Mouse (Mus musculus): ENCODE results near the gene Dop1a.

The Dop1a gene

DNA sequence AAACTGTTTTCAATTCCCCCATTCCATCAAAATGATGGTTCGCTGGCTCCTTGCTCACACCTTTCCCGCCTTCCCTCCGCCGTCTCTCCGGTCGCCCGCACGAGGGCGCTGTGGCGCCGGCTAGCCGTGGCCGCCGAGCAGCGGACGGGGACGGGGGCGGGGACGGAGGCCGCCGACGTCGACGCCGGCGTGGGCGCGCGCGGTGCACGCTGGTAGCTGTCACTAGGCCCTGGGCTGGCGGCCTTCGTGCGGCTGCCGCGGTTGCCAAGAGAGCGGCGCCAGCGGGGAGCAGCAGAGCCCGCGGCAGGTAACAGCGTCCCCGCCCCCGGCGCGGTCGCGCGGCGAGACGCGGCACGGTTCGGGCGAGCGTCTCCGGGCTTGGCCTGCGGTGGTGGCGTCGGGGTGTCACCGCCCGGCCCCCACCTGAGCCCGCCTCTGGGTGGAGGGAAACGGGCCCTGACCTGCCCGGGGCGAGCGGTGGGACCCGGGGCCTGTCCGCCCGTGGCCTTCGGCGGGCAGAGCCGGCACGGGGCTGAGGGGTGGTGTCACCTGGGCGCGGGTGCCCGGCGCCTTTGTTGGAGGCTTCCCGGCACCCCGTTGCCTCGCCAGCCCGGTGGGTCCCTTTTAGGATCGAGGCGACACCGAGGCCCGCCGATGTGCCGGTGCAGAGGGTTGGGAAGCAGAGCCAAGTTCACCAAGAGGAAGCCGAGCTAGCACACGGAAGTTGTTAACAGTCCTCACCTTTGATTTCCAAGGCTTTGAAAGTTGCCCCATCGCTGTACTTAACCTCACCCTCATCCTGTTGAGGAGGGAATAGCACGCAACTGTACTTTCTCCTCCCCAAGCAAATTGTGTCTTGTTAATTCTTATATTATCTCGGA, at the start of gene Dop1a:
TSS of gene Dop1a (plus strand) at position 165 of the 881 bp plus-strand sequence.
- DNase-seq (ENCODE audit: low spot score in 2 of 2), result peak; percentile 75 to 90

DNA sequence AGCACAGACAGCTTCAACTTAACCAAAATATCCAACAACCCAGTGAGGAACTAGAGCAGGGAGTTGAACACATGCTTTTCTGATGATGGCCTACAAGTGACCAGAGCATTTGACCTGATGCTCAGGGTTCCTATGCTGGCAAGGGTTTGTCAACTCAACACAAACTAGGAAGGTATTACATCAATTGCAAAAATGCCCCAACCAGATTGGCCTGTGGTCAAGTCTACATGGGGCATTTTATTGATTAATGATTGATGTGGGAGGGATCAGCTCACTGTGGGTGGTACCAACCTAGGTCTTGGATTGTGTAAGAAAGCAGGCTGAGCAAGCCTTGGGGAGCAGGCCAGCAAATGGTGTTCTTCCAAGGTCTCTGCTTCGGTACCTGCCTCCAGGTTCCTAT, 49.0 kb upstream of the Dop1a start:
- DNase-seq (ENCODE audit: low spot score in 2 of 2), result no peak

DNA sequence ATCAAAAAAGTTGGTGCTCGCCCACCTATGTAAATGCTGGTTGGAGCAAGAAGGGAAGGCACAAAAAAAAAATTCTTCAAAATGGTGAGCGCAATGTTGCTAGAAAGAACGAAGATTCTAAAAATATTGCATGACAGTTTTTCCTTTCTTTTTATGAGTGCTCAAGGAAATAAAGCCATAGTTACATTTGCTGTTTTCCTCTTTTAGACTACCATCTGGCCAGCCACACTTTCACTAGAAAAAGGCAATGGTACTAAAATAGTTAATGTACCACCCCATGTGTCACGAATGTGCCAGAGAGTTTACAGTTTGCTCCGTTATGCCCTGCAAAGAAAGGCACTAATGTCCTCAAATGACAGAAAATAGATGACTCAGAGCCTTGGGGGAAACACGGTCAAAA, 47.6 kb upstream of the Dop1a start:
- DNase-seq (ENCODE audit: low spot score in 2 of 2), result no peak

DNA sequence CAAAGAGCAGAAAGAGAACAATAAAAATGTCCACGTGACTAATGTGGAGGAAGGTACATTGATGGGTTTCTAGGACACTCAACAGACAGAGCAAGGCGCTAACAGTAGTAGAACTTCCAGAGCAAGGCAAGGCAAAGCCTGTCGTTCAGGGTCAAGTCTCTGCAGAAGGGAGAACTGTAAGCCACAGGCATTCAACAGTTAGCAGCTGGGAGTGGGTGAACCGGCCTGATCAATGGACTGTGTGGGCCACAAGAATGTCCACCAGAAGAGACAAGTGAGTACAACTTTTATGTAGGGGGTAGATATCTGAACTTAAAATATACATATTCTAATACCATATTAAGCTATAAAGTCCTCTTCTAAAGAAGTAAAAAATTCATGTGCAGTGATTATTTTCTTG, 43.6 kb upstream of the Dop1a start:
- DNase-seq (ENCODE audit: low spot score in 2 of 2), result no peak

DNA sequence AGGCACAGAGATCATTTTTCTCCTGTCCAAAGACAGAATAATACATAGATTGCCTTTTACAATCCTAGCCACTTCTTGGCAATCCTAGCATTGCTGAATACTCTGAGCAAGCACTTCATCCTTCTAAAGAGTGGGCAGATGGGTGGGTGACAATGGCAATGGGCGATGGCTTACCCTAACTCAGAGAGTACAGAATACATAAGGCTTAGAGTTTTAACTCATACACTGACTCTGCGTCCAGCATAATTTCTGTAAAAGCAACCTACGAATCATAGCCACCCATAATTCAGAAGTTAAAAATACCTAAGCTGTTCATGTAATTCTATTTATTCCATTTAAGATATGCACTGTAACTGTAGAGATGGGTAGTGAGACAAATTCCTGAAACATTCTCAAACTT, 31.4 kb upstream of the Dop1a start:
- DNase-seq (ENCODE audit: low spot score in 2 of 2), result no peak

DNA sequence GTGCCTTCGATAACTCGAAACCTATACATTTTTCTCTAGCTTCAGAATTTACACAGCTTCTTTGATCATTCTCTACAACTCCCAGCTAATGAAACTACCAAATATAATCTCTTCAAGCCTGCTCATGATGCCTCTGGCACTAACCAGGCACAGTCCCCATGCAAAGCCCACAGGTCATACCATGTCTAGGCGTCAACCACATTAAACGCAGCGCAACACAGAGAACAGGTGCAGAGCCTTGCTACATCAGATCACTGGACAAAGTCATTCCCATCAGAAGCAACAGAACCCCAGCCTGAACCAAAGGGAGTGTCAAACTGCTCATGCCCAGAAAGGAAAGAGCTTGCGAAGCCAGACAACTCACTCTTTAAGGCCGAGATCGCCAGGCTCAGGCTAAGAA, 30.3 kb upstream of the Dop1a start:
- no peak for DNase-seq (ENCODE audit: low spot score in 2 of 2)

DNA sequence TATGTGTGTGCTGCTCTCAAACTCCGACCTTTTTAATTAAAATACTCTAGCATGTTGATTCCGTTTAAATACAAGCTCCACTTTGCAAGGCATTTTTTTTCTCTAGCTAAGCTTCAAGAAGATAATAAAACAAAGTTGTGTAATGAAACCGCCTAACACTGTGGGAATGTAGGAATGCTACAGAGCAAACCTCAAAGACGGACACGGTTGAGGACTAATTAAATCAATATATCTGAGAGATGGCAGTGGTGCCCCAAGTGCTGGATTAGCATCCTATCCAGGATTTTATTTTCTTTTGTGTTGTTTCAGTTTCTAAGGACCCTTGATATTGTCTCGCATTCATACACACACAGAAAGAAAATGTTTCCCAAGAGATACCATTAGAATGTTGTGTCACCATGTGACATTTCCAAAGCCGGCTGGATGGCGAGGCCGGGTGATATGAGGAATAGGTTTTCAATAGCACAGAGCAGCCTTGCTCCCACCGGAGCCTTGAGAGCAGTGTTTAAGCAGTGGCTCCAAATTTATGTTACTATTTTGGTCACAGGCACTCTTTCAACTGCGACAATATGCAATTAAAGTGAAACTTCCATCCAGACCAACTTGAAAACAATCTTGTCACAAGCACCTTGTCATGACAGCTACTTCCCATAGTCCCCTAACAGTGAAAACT, 28.5 kb upstream of the Dop1a start:
- DNase-seq (ENCODE audit: low spot score in 2 of 2), result no peak

DNA sequence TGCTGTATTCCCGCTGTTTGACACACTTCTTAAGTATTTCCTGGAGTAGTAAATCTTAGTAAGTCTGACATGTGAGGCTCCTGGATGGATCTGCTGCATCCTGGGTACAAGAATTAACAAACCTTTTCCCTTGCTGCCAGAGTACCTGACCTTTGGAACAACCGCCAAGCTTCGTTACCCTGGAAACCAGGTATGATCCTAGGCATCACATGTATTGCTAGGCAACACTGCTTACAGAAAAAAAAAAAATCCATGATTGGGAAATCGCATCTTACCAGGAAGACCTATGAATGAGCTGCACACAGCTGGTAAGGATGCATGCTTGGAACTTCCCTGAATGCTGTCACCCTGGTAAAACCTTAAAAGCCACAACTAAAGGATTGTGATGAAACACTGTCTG, 24.7 kb upstream of the Dop1a start:
- no peak for DNase-seq (ENCODE audit: low spot score in 2 of 2)

DNA sequence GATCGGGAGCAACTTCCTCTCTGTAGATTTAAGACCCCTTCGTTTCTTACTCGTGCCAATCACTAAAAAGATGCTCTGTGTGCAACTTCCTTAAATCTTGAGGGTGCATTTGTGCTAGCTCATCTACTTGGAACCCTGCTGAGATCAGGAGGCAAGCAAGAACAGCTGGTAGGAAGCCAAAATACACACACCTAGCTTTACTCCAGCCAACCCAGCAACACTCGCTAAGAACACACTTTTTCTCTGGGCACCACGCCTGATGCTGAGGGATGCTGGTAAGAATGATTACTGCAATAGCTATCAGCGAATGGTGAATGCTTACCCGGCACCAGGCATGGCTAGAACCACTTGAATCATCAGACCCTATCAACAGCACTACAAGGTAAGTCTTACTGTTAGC, 20.1 kb upstream of the Dop1a start:
- no peak for DNase-seq (ENCODE audit: low spot score in 2 of 2)

DNA sequence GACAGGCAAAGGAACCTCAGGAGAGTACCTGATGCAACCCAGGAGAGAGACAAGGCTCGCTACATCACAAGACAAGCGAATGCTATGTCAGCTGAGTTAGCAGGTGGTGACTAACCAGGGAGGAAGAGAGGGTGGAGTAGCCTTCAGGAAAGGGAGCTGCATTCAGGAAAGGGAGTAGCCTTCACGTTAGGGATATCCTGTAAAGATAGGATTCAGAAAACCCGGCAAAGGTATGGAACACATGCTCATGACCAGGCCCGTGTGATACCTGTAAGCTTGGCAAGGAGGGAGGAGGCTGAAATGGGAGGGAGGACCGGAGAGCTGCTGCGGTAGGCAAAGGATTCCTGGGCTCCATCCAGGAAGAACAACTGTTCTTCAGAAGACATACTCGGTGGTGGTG, 19.5 kb upstream of the Dop1a start:
- no peak for DNase-seq (ENCODE audit: low spot score in 2 of 2)

DNA sequence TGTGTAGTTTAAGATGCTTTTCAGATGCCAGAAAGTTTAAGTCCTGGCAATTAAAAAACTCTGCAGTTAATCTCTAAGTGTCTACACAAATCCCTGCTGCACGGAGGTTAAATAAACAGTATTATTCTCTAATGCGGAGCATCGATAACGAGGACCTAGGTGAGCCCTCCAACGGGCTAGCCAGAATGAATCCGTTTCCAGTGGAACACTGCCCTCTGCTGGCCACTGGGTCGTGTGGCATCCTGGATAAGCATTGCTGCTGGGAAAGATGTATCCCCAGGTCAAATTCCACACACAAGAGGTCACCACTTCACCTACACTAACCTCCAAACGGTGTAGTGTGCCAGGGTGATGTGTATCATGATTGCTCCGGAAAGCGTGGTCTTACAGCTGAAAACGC, 17.4 kb upstream of the Dop1a start:
- peak; percentile 42 to 79 for DNase-seq (ENCODE audit: low spot score in 2 of 2)

DNA sequence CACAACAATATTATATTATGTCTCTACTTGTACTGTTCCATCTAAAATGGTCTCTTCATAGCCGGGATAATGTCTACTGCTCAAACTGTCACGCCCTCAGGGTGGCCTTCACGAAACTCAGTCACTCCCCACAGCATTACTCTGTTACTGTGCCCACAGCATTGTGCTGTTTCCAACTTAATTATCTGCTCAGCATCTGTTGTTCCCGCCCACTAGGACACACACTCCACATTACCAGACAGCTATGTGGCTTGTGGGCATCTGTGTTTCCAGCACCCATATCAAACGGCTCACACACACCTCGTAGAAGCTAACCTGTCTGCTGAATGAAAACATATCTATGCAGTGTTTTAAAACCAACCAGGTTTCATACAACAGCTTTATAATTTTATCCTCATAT, 15.9 kb upstream of the Dop1a start:
- no peak for DNase-seq (ENCODE audit: low spot score in 2 of 2)

DNA sequence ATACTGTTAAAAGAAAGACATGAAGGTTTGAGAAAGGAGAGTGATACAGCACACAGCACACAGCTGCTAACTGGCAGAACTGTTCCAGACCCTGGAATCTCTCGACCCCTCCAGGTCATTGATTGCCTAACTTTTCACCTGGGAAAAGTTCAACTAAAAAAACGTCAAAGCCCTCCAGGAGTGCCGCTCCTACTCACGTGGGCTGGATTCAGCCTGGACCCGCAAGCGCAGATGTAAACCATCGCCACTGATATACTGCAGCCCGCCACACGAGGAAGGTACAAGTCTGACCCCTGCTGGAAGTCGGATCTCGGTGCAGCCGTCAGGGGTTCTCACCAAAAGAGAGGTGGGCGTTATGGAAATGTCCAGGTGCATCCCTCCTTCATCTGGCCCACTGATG, 15.3 kb upstream of the Dop1a start:
- peak in 1 of 2 experiments; percentile 62 for DNase-seq (ENCODE audit: low spot score in 2 of 2)

DNA sequence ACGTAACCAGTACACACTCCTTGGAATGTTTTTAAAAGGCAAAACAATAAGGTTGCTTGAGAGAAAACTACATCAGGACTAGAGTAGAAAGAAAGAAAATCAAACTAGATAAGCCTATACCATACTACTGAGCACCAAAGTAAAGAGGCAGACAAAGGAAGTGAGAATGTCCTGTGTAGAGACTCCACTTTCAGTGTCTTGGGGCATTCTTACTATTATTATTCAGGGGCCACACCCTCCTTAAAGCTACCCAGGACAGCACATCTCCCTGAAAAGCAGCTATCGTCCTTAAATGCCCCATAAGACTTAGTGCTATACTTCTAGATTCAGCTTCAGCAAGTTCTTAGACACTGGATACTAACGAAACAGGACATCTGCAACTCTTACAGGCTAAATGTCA, 13.3 kb upstream of the Dop1a start:
- DNase-seq (ENCODE audit: low spot score in 2 of 2), result no peak

DNA sequence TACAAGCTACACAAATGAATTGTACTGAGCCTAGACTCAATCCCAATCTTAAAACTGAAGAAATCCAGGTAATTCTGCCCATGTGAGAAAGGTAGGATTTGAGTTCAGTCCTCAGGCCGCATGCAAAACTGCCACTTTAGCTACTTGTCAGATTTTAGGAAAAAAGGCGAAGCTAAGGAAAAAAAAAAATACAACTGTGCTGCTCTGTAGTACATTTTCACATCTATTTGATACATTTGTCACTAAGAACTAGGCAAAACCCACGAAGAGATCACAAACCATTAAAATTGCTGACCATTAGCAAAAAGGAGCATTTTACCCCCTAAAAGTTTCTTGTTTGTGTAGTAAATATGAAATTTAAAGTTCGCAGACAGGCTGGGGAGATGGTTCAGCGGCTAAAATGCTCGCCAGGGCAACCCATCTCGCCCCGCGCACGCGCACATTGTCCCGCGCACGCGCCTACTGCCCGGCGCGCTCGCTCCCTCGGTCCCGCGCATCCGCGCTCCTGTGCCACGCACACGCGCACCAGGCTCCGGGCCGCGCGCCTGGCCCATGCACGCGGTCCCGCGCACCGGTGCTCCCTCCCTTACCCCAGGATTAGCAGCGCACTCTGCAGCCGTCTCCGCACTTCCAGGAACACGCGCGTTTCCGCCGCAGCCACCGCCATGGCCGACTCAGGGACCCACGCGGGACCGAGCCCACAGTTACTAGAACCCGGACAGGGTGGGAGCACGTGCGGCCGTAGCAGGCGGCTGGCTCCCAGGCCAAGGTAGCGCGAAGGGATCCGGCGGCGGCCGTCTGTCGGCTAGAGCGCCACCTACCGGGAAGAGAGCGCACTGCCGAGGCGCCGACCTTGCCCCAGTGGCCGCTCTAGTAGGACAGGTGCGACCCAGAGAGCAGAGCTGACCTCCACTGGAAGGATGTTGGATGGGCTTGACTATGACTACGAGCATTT, 2.5 kb upstream of the Dop1a start, which contains the start of gene Ube2cbp:
TSS of gene Ube2cbp (minus strand) at position 800 of the 955 bp plus-strand sequence.
- peak; percentile 73 to 83 for DNase-seq (ENCODE audit: low spot score in 2 of 2)

DNA sequence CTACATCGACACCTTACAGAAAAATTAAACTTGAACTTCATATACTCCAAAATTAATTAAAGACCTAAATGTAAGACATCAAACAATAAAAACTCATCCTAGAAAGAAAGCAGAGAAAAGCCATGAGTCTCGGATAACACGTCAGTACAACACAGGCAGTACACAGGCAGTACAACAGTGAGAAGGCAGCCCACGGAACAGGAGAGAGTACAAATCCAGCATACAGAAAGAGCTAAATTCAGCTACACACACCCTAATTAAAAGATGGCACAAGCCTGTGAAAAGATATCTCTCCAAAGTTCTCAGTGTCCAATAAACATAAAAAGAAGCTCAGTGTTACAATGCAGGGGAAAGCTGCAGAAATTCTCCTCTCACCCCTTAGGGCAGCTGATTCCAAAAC, 9.0 kb downstream of the Dop1a start:
- no peak for DNase-seq (ENCODE audit: low spot score in 2 of 2)

DNA sequence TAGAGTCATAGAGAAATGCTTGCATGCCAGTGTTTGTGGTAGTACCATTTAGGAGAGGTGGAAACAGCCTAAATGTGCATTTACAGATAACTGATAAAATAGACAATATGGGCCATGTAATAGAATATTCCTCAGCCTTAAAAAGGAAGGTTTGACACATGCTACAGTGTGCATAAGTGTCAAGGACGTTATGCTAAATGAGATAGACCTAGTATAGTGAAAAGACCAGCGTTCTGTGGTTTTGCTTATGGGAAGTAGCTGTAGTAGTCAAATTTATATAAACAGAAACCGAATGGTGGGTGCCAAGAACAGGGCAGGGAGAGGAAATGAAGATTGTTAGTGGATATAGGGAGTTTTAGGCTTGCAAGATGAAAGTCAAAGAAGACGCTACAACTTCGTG, 9.8 kb downstream of the Dop1a start:
- no peak for DNase-seq (ENCODE audit: low spot score in 2 of 2)

DNA sequence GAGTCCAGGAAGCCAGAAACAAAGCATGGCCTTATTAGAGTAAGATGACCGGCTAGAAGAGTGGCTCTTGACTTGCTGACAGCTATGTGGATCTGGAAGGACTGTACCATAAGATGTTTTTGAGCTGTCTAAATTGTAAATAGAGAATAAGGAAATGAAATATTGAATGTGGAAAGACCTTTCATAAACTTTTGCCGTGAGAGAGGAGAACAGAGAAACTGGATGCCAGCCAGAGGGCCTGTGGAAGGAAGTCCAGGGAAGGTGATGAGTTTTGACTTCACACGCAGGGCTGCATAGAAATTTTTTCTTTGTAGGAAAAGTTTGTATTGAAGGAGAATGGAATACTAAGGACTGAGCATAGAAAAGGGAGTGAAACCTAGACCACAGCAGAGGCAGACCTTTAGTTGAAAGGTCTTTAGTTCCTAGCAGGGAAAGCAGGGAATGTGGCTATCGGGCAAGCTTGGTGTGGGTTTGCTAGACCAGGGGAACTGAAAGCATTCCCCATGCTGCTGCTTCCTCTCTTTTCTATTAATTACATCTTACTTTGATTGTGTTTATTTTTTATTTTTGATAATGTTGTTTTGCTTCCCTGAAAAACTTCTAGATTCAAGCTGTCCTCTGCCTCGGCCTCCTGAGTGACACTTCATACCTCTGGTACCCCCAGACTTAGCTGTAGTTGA, 11.6 kb downstream of the Dop1a start:
- DNase-seq (ENCODE audit: low spot score in 2 of 2), result no peak

DNA sequence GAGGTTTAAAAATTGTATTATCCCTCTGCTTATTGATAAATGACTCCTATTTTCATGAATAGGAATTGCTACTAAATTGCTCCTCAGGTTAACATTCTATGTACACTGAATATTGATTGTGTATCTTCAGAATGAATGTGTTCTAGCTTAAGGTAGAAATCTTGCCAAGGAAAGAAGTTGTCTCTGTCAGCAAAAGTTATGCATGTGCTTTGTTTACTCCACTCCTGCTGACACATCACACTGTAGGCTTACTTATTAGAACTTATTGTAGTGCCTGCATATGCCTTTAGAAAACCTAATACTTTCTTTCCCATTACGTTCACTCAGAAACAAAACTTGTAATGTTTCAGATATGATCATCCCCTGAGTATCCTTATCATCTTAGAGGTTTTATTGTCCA, 15.3 kb downstream of the Dop1a start:
- no peak for DNase-seq (ENCODE audit: low spot score in 2 of 2)

DNA sequence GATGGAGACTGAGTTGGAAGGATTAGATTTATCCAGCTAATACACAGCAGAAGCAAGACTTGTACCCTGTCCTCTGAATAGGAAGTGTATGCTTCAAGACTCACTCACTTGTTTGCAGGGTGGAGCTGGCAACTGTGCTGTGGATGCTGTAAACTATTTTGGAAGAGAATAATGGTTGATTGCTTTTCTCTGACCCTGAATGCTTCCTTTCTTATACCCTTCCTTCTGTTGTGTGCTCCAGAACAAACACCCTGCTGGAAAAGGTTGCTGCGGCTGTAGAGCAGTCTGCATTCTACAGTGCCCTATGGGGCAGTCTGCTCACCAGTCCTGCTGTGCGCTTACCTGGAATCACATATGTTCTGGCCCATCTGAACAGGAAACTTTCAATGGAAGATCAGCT, 24.8 kb downstream of the Dop1a start:
- DNase-seq (ENCODE audit: low spot score in 2 of 2), result no peak

DNA sequence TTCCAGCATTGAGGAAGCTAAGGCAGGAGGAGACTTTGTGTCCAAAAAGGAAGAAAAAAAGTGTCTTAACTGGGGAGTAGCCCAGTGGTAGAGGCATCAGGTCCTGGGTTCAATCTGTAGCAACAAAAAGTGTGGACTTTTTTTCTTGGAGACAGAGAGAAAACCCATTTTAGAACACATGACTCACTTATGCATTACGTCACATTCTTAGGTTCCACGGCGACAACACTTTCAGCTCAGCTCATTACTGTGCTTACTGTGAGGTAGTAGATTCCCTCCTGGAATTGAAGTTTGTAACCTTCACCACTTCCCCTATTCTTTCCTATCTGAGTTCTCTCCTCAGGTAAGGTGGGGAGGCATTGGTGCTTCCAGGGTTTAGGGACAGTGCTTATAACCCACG, 29.3 kb downstream of the Dop1a start:
- no peak for DNase-seq (ENCODE audit: low spot score in 2 of 2)

DNA sequence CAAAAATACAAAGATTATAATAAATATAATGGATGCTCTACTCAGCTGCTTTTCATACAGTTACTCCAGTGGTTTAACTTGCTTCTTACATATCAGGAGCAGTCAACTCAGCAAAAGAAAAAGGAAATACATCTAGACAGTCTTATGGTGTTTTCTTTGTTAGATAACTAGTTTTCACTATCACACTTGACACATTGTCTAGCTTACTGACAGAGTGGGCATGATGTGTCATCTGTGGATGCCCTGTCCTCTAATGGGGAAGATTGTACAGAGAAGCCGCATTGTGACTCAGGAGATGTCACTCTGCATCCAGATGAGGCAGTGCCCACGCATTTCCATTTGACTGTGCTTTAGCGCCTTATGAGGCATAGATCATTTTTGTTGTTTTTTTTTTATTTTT, 32.1 kb downstream of the Dop1a start:
- no peak for DNase-seq (ENCODE audit: low spot score in 2 of 2)

Data from frontal cortex, postnatal 10 days (tissue).